Mouse (Mus musculus) midbrain, embryonic 13.5 days (tissue): ENCODE measurements around the gene Cryzl2. TPM values are rescaled to one million over a fixed set of nuclear protein-coding genes. Genes with fewer than 3 reads are reported as not detected.

ENCODE experiments used
- ATAC-seq: fragments of 200-750 bp; cut with Nextera tagmentation; 2 replicates; pipeline ENCODE4 v1.8.0; 2017; ENCODE audit warnings: mild to moderate bottlenecking, moderate TSS enrichment, moderate library complexity
- H3K27ac ChIP-seq: fragments of 300-500 bp; sonication (generic); 2 replicates; pipeline ENCODE4 v1.5.1; 2015; ENCODE audit warnings: inconsistent platforms, mild to moderate bottlenecking, moderate library complexity
- H3K27me3 ChIP-seq: fragments of 300-500 bp; sonication (generic); 2 replicates; pipeline ENCODE4 v1.6.1; 2015; ENCODE audit warnings: mild to moderate bottlenecking, inconsistent platforms
- H3K36me3 ChIP-seq: fragments of 300-500 bp; sonication (generic); 2 replicates; pipeline ENCODE4 v1.6.1; 2015; ENCODE audit warnings: mild to moderate bottlenecking, inconsistent platforms
- H3K4me1 ChIP-seq: fragments of 300-500 bp; sonication (generic); replicated peaks from 2 replicates; pipeline ENCODE4 v1.6.1; 2015; ENCODE audit warnings: inconsistent platforms
- H3K4me2 ChIP-seq: fragments of 300-500 bp; sonication (generic); replicated peaks from 2 replicates; pipeline ENCODE4 v1.6.1; 2015; ENCODE audit warnings: moderate library complexity, mild to moderate bottlenecking, inconsistent platforms
- H3K4me3 ChIP-seq: fragments of 300-500 bp; sonication (generic); replicated peaks from 2 replicates; pipeline ENCODE4 v1.5.1; 2015; ENCODE audit warnings: mild to moderate bottlenecking, inconsistent platforms
- H3K9ac ChIP-seq: fragments of 300-500 bp; sonication (generic); replicated peaks from 2 replicates; pipeline ENCODE4 v1.6.1; 2015; ENCODE audit warnings: mild to moderate bottlenecking, inconsistent platforms
- H3K9me3 ChIP-seq: fragments of 300-500 bp; sonication (generic); 2 replicates; pipeline ENCODE4 v1.6.1; 2016; ENCODE audit warnings: mild to moderate bottlenecking, inconsistent platforms
- WGBS: fragments of 180-500 bp; shearing (Covaris S2); methylation state at CpG from one replicate; pipeline ENCODE4 v1.1.7; 2015; 5-methylcytosine and 5-hydroxymethylcytosine counted together
- polyA plus RNA-seq: library from polyadenylated mRNA; unstranded; fragments of >200 nt; fragmentation: Nextera tagmentation; extraction: Ambion mirVana; gene quantifications from 2 replicates; pipeline ENCODE4 v1.2.1, GENCODE M21; 2015

Gene Cryzl2
- polyA plus RNA-seq, 1 experiment from 2014 or later = 6.0 TPM

- WGBS = 54% methylated on average over 4 of the region's 4 CpGs
- Histone ChIP-seq H3K27me3 (no peaks in the 10 kb centered on the region), H3K9me3 (no peaks in the 10 kb centered on the region), H3K36me3 (no peaks in the 10 kb centered on the region), H3K4me1 (no peaks in the 10 kb centered on the region), H3K4me3 (no peak overlapping the region), H3K4me2 (no peak overlapping the region), H3K27ac (no peak overlapping the region), H3K9ac (no peak overlapping the region)
- ATAC-seq = no peak
Observed at GRCm38 (mm10) chr1:157518111-157518523, 59.7 kb downstream of the Cryzl2 start.

- Histone ChIP-seq H3K4me1 (no peaks in the 10 kb centered on the region), H3K4me2 (no peak overlapping the region), H3K27ac (no peak overlapping the region), H3K9ac (no peak overlapping the region), H3K4me3 (no peak overlapping the region), H3K9me3 (no peaks in the 10 kb centered on the region), H3K27me3 (no peaks in the 10 kb centered on the region), H3K36me3 (no peaks in the 10 kb centered on the region)
- no peak for ATAC-seq
- WGBS = 83% methylated on average over 2 of the region's 2 CpGs
Observed at GRCm38 (mm10) chr1:157519396-157519795, 61.0 kb downstream of the Cryzl2 start.

GRCm38 (mm10) chr1:157522322-157522721, 63.9 kb downstream of the Cryzl2 start:
- no peaks in the 10 kb centered on the region for H3K4me1 ChIP-seq
- no peak overlapping the region for H3K4me3 ChIP-seq
- H3K9me3 ChIP-seq = no peaks in the 10 kb centered on the region
- 94% methylated on average over 5 of the region's 5 CpGs for WGBS
- no peak overlapping the region for H3K9ac ChIP-seq
- H3K27me3 ChIP-seq = no peaks in the 10 kb centered on the region
- no peak overlapping the region for H3K4me2 ChIP-seq
- ATAC-seq = no peak
- no peaks in the 10 kb centered on the region for H3K36me3 ChIP-seq
- H3K27ac ChIP-seq = no peak overlapping the region

GRCm38 (mm10) chr1:157524775-157525174, 66.4 kb downstream of the Cryzl2 start:
- WGBS = 91% methylated on average over 7 of the region's 7 CpGs
- Histone ChIP-seq H3K27me3 (no peaks in the 10 kb centered on the region), H3K27ac (no peak overlapping the region), H3K4me2 (no peak overlapping the region), H3K9ac (no peak overlapping the region), H3K9me3 (no peaks in the 10 kb centered on the region), H3K4me3 (no peak overlapping the region), H3K4me1 (no peaks in the 10 kb centered on the region), H3K36me3 (no peaks in the 10 kb centered on the region)
- ATAC-seq = no peak

GRCm38 (mm10) chr1:157525692-157526354, 67.4 kb downstream of the Cryzl2 start:
- no peak overlapping the region for H3K4me2 ChIP-seq
- H3K27me3 ChIP-seq = no peaks in the 10 kb centered on the region
- no peak for ATAC-seq
- H3K4me1 ChIP-seq = no peaks in the 10 kb centered on the region
- no peak overlapping the region for H3K27ac ChIP-seq
- WGBS = 89% methylated on average over 16 of the region's 16 CpGs
- no peak overlapping the region for H3K9ac ChIP-seq
- no peaks in the 10 kb centered on the region for H3K36me3 ChIP-seq
- no peak overlapping the region for H3K4me3 ChIP-seq
- H3K9me3 ChIP-seq = no peaks in the 10 kb centered on the region

GRCm38 (mm10) chr1:157526625-157527024, 68.2 kb downstream of the Cryzl2 start:
- H3K4me2 ChIP-seq = no peak overlapping the region
- ATAC-seq = no peak
- whole genome bisulfite sequencing = 80% methylated on average over 5 of the region's 5 CpGs
- no peaks in the 10 kb centered on the region for H3K4me1 ChIP-seq
- H3K27me3 ChIP-seq = no peaks in the 10 kb centered on the region
- no peaks in the 10 kb centered on the region for H3K9me3 ChIP-seq
- no peak overlapping the region for H3K4me3 ChIP-seq
- H3K27ac ChIP-seq = no peak overlapping the region
- H3K9ac ChIP-seq = no peak overlapping the region
- no peaks in the 10 kb centered on the region for H3K36me3 ChIP-seq

- no peaks in the 10 kb centered on the region for H3K9me3 ChIP-seq
- H3K4me3 ChIP-seq = no peak overlapping the region
- no peaks in the 10 kb centered on the region for H3K36me3 ChIP-seq
- WGBS = 55% methylated on average over 8 of the region's 8 CpGs
- ATAC-seq = no peak
- no peak overlapping the region for H3K9ac ChIP-seq
- no peaks in the 10 kb centered on the region for H3K27me3 ChIP-seq
- H3K4me2 ChIP-seq = no peak overlapping the region
- H3K4me1 ChIP-seq = no peaks in the 10 kb centered on the region
- H3K27ac ChIP-seq = no peak overlapping the region
Observed at GRCm38 (mm10) chr1:157532826-157533460, 74.6 kb downstream of the Cryzl2 start.

GRCm38 (mm10) chr1:157535571-157535970, 77.2 kb downstream of the Cryzl2 start:
- Histone ChIP-seq H3K4me2 (no peak overlapping the region), H3K27ac (no peak overlapping the region), H3K4me3 (no peak overlapping the region), H3K27me3 (no peaks in the 10 kb centered on the region), H3K36me3 (no peaks in the 10 kb centered on the region), H3K4me1 (no peaks in the 10 kb centered on the region), H3K9ac (no peak overlapping the region), H3K9me3 (no peaks in the 10 kb centered on the region)
- ATAC-seq = 0 out of 2 replicates have a peak, but pooled peaks have one; percentile 45
- WGBS = 82% methylated on average over 1 of the region's 1 CpGs

GRCm38 (mm10) chr1:157536471-157536870, 78.1 kb downstream of the Cryzl2 start:
- H3K4me2 ChIP-seq = no peak overlapping the region
- H3K27me3 ChIP-seq = no peaks in the 10 kb centered on the region
- no peaks in the 10 kb centered on the region for H3K4me1 ChIP-seq
- H3K4me3 ChIP-seq = no peak overlapping the region
- H3K27ac ChIP-seq = no peak overlapping the region
- peak; percentile 71 for ATAC-seq
- H3K9me3 ChIP-seq = no peaks in the 10 kb centered on the region
- H3K9ac ChIP-seq = no peak overlapping the region
- 11% methylated on average over 6 of the region's 6 CpGs for WGBS
- H3K36me3 ChIP-seq = no peaks in the 10 kb centered on the region

- Histone ChIP-seq H3K4me2 (no peak overlapping the region), H3K27ac (no peak overlapping the region), H3K36me3 (no peaks in the 10 kb centered on the region), H3K9ac (no peak overlapping the region), H3K27me3 (no peaks in the 10 kb centered on the region), H3K4me1 (no peaks in the 10 kb centered on the region), H3K9me3 (no peaks in the 10 kb centered on the region), H3K4me3 (no peak overlapping the region)
- no peak for ATAC-seq
- WGBS = 84% methylated on average over 5 of the region's 5 CpGs
Observed at GRCm38 (mm10) chr1:157537636-157538035, 79.3 kb downstream of the Cryzl2 start.
